Mouse (Mus musculus) midbrain, embryonic 10.5 days (tissue): Measurements from ENCODE around the gene Shroom1. TPM values are rescaled to one million over a fixed set of nuclear protein-coding genes. Genes with fewer than 3 reads are reported as not detected.
A peak's percentile ranks its signal among the peaks of the same experiment; 100 is the strongest.
"Not testable (repeated sequence)": the region's sequence is repeated elsewhere in the genome, so short reads cannot be mapped to it uniquely, and the experiment has no call there.

Experiments
- DNase-seq: peaks from one replicate; pipeline ENCODE4 v3.0.0-alpha.2; 2017; ENCODE audit warnings: low spot score
- H3K27ac ChIP-seq: fragments of 300-500 bp; sonication (generic); replicated peaks from 2 replicates; pipeline ENCODE4 v1.5.1; 2016; ENCODE audit warnings: mild to moderate bottlenecking
- H3K27me3 ChIP-seq: fragments of 300-500 bp; sonication (generic); 2 replicates; pipeline ENCODE4 v1.6.1; 2016; ENCODE audit warnings: low read depth, mild to moderate bottlenecking; ENCODE audit not compliant: poor library complexity, severe bottlenecking
- H3K36me3 ChIP-seq: fragments of 300-500 bp; sonication (generic); 2 replicates; pipeline ENCODE4 v1.6.1; 2016; ENCODE audit warnings: mild to moderate bottlenecking, moderate library complexity
- H3K4me1 ChIP-seq: fragments of 300-500 bp; sonication (generic); 2 replicates; pipeline ENCODE4 v1.6.1; 2016
- H3K4me3 ChIP-seq: fragments of 300-500 bp; sonication (generic); 2 replicates; pipeline ENCODE4 v1.5.1; 2016; ENCODE audit warnings: mild to moderate bottlenecking, moderate library complexity
- H3K9me3 ChIP-seq: fragments of 300-500 bp; sonication (generic); replicated peaks from 2 replicates; pipeline ENCODE4 v1.6.1; 2016; ENCODE audit warnings: mild to moderate bottlenecking
- WGBS: fragments of 180-500 bp; shearing (Covaris S2); methylation state at CpG from one replicate; pipeline ENCODE4 v1.1.7; 2016; 5-methylcytosine and 5-hydroxymethylcytosine counted together
- polyA plus RNA-seq: library from polyadenylated mRNA; unstranded; fragments of >200 nt; fragmentation: Nextera tagmentation; extraction: Ambion mirVana; gene quantifications from 2 replicates; pipeline ENCODE4 v1.2.1, GENCODE M21; 2016

The Shroom1 gene
- 1.8 and 2.1 TPM in 2 replicates for polyA plus RNA-seq

DNA sequence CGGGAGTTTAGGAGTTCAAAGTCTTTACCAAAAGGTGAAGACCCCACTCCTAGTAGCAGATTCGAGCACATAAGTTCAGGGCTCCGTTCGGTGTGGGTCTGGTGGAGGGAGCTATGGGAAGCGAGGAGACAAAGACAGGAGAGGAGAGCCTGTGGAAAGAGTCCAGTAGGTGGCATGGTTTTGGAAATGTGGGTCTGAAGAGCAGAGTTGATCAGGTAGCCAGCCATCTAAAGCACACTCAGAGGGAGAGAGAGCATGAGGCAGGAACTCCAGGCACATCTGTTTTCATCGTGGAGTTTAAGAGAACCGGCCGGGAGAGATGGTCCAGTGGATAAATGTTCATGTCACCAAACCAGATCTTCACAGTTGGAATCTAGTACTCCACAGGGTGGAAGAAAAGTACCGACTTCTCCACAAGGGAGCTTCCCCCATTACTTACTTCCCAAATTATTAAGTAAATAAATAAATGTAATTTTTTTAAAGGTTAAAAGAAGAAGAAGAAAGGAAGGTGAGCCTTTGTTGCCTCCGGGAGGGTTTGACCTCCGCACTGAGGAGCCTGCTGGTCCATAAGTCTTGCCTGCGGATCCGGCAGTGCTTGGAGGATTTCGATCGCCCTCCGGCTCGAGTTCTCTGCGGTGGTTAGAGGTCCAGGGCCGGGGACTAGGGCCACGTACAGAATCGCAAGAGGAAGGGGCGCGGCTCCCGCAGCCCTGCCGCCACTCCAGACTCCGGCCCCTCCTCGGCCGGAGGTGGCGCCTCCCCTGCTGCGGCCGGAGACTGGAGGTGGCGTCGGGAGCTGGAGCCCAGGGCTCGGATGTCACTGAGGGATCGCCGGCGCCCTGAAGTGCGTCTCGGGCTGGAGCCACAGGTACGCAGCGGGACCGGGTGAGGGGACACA is at the start of gene Shroom1, which contains the start of gene Gm10447:
TSS of gene Shroom1 (plus strand) at position 732 of the 898 bp plus-strand sequence.
TSS of gene Gm10447 (minus strand) at position 637 of the 898 bp plus-strand sequence.
- H3K27ac ChIP-seq: peak within 1 kb of the TSS; percentile 68
- WGBS: 5% methylated on average over 42 of the region's 42 CpGs
- peaks cover 72% of the 10 kb centered on the region for H3K27me3 ChIP-seq

GRCm38 (mm10) chr11:53411738-53412137 is 45.3 kb upstream of the Shroom1 start:
- DNase-seq: no peak
- Histone ChIP-seq H3K9me3 (no peaks in the 10 kb centered on the region), H3K4me1 (no peaks in the 10 kb centered on the region), H3K27ac (no peak overlapping the region), H3K36me3 (peaks cover 98% of the 10 kb centered on the region), H3K27me3 (no peaks in the 10 kb centered on the region), H3K4me3 (no peak overlapping the region)

More for the DNA sequence above, at the start of gene Shroom1, which contains the start of gene Gm10447:
- H3K4me3 ChIP-seq: peak within 1 kb of the TSS; percentile 65
- H3K9me3 ChIP-seq: no peaks in the 10 kb centered on the region
- no peaks in the 10 kb centered on the region for H3K36me3 ChIP-seq
- peak; percentile 69 for DNase-seq
- H3K4me1 ChIP-seq: peaks cover 16% of the 10 kb centered on the region

DNA sequence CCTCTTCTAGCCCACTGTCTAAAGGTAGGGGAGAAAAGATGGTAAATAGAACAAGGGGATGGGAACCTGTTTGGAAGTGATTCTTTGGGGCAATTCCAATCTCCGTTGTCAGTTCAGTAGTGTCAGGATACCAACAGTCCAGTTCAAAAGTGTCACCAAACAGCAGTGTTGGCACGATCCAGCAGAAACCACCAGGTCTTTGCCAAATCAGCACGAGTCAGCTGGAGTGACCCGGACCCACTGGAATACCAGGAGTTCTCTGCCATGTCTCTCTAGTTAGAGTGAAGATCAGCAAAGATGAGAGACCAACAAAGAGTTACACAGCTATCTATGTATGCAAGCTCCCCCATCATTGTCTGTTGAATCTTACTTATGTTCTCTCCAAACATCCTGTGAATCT is 43.1 kb upstream of the Shroom1 start:
- peaks cover 98% of the 10 kb centered on the region for H3K36me3 ChIP-seq
- H3K4me1 ChIP-seq: no peaks in the 10 kb centered on the region
- no peaks in the 10 kb centered on the region for H3K9me3 ChIP-seq
- H3K27ac ChIP-seq: no peak overlapping the region
- no peak overlapping the region for H3K4me3 ChIP-seq
- H3K27me3 ChIP-seq: no peaks in the 10 kb centered on the region
- DNase-seq: no peak
- 94% methylated on average over 4 of the region's 4 CpGs for WGBS

- H3K27ac ChIP-seq: no peak overlapping the region
These were observed 39.0 kb upstream of the Shroom1 start for GRCm38 (mm10) chr11:53418048-53418447.

GRCm38 (mm10) chr11:53423036-53423435 is 34.0 kb upstream of the Shroom1 start, which contains the start of gene Leap2:
Gene Leap2 (minus strand): TSS chr11:53423170.
- Histone ChIP-seq H3K36me3 (peaks cover 47% of the 10 kb centered on the region), H3K9me3 (no peaks in the 10 kb centered on the region), H3K4me3 (no peak within 1 kb of the TSS), H3K4me1 (no peaks in the 10 kb centered on the region), H3K27me3 (no peaks in the 10 kb centered on the region), H3K27ac (no peak within 1 kb of the TSS)
- WGBS: 88% methylated on average over 4 of the region's 4 CpGs
- no peak for DNase-seq

More at GRCm38 (mm10) chr11:53418048-53418447, 39.0 kb upstream of the Shroom1 start:
- DNase-seq: no peak
- Histone ChIP-seq H3K9me3 (no peaks in the 10 kb centered on the region), H3K4me3 (no peak overlapping the region), H3K27me3 (no peaks in the 10 kb centered on the region), H3K36me3 (peaks cover 88% of the 10 kb centered on the region), H3K4me1 (no peaks in the 10 kb centered on the region)

GRCm38 (mm10) chr11:53424826-53425225 is 32.2 kb upstream of the Shroom1 start:
- H3K9me3 ChIP-seq: no peaks in the 10 kb centered on the region
- no peak for DNase-seq
- H3K4me3 ChIP-seq: no peak overlapping the region
- peaks cover 8% of the 10 kb centered on the region for H3K4me1 ChIP-seq
- H3K27ac ChIP-seq: no peak overlapping the region
- H3K27me3 ChIP-seq: no peaks in the 10 kb centered on the region
- peaks cover 45% of the 10 kb centered on the region for H3K36me3 ChIP-seq
- WGBS: 91% methylated on average over 2 of the region's 2 CpGs

- WGBS: 87% methylated on average over 3 of the region's 3 CpGs
- no peaks in the 10 kb centered on the region for H3K27me3 ChIP-seq
- no peak overlapping the region for H3K4me3 ChIP-seq
- peaks cover 11% of the 10 kb centered on the region for H3K4me1 ChIP-seq
- no peak overlapping the region for H3K27ac ChIP-seq
- no peak for DNase-seq
- H3K36me3 ChIP-seq: peaks cover 40% of the 10 kb centered on the region
- no peaks in the 10 kb centered on the region for H3K9me3 ChIP-seq
These were observed 31.8 kb upstream of the Shroom1 start for GRCm38 (mm10) chr11:53425251-53425650.

DNA sequence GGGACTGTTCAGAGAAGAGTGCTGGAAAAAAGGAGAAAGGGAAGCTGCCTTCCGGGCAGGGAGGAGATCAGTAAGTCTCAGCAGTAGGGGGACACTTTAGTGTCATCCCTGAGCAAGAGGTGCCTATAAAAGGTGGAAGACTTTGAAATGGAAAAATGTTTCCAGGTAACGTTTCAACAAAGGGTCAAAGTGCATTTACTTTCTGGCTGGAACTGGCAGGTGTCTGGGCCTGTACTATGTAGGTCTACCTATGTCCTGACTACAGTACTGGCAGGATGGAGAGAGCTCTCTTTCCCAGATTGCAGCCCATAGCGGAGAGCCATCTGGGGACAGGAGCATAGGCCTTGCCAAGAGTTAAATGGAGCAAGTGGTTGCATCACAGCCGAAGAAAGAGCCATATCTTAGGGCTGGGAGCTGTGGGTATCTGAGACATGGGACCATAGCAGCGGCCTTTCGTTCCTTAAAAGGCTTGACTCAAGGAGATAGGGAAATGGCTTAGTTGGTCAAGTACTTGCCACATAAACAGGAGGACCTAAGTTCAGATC is 31.2 kb upstream of the Shroom1 start:
- Histone ChIP-seq H3K27me3 (no peaks in the 10 kb centered on the region), H3K36me3 (peaks cover 35% of the 10 kb centered on the region), H3K9me3 (no peaks in the 10 kb centered on the region), H3K4me3 (no peak overlapping the region), H3K27ac (no peak overlapping the region), H3K4me1 (peaks cover 11% of the 10 kb centered on the region)
- no peak for DNase-seq
- 85% methylated on average over 6 of the region's 6 CpGs for WGBS

- H3K9me3 ChIP-seq, H3K4me3 ChIP-seq, DNase-seq, H3K27me3 ChIP-seq, H3K27ac ChIP-seq: not testable (repeated sequence)
- peaks cover 19% of the 10 kb centered on the region for H3K4me1 ChIP-seq
- WGBS: 90% methylated on average over 3 of the region's 3 CpGs
- H3K36me3 ChIP-seq: peaks cover 25% of the 10 kb centered on the region
These were observed 30.1 kb upstream of the Shroom1 start for GRCm38 (mm10) chr11:53426914-53427313.

GRCm38 (mm10) chr11:53427993-53428715 is 28.9 kb upstream of the Shroom1 start:
- WGBS: 91% methylated on average over 3 of the region's 3 CpGs
- Histone ChIP-seq H3K36me3 (peaks cover 21% of the 10 kb centered on the region), H3K27ac (no peak overlapping the region), H3K4me3 (no peak overlapping the region), H3K9me3 (no peaks in the 10 kb centered on the region), H3K27me3 (no peaks in the 10 kb centered on the region), H3K4me1 (peaks cover 19% of the 10 kb centered on the region)
- DNase-seq: no peak

DNA sequence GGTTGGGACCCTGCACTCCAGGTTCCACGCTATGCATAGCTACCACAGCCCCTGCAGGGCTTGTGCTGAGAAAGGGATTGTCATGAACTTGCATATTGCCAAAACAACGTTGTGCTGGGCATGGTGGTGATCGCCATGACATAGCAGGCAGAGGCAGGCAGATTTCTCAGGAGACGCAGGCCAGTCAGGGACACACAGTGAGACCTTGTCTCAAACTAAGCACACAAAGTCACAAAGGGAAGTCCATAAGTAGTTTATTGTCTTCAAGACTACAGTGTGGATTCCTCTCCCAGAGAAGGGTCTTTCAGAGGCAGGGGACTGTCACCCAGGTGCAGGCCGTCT is 28.3 kb upstream of the Shroom1 start:
- Histone ChIP-seq H3K4me1 (peaks cover 19% of the 10 kb centered on the region), H3K36me3 (peaks cover 21% of the 10 kb centered on the region), H3K4me3 (no peak overlapping the region), H3K27me3 (no peaks in the 10 kb centered on the region), H3K9me3 (no peaks in the 10 kb centered on the region), H3K27ac (no peak overlapping the region)
- WGBS: 98% methylated on average over 5 of the region's 5 CpGs
- no peak for DNase-seq

DNA sequence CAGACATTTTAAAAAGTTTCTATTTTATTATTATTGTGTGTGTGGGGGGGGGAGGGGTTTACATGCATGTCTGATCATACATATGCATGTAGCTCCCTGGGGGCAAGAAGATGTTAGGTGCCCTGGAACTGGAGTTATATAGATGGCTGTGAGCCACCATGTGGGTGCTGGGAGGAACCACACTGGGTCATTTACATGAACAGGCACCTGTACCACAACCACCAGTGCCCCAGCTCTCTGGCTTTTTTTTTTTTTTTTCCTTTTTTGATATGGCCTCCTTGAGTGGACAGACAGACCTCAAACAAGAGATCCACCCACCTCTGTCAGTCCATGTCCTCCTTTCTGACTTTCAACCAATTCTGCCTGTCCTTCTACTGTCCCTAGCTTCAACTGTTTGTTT is 27.8 kb upstream of the Shroom1 start:
- H3K4me1 ChIP-seq: peaks cover 19% of the 10 kb centered on the region
- DNase-seq: no peak
- peaks cover 21% of the 10 kb centered on the region for H3K36me3 ChIP-seq
- H3K4me3 ChIP-seq: peak overlapping the region; percentile 93
- no peaks in the 10 kb centered on the region for H3K27me3 ChIP-seq
- no peaks in the 10 kb centered on the region for H3K9me3 ChIP-seq
- no peak overlapping the region for H3K27ac ChIP-seq

DNA sequence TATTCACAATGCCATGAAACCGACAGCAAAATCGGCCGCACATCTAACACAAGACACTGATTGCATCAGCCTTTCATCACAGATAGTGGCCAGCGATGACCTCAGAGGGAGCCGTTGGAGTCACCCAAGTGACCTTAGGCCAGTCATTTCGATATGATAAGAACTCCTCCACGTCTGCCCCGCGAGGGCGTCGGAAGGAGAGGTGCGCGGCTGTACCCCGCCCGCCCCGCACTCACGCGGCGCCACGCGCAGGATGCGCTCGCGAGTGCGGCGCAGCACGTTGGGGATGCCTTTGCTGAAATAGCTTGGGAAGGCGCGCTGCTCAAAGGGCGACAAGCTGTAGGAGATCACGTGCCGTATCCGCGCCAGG is 26.7 kb upstream of the Shroom1 start:
- H3K4me3 ChIP-seq: peak overlapping the region; percentile 93
- peaks cover 21% of the 10 kb centered on the region for H3K36me3 ChIP-seq
- peak overlapping the region; percentile 86 for H3K27ac ChIP-seq
- DNase-seq: no peak
- under 1% methylated on average over 34 of the region's 34 CpGs for WGBS
- peaks cover 19% of the 10 kb centered on the region for H3K4me1 ChIP-seq
- H3K9me3 ChIP-seq: no peaks in the 10 kb centered on the region
- H3K27me3 ChIP-seq: no peaks in the 10 kb centered on the region
